Mouse (Mus musculus) c-Kit-negative CD71-positive TER-119-positive erythroid progenitor cells, embryonic 14.5 days (primary cell): ENCODE data around the gene Prss53.
A peak's percentile ranks its signal among the peaks of the same experiment; 100 is the strongest.
"Not testable (repeated sequence)": the region's sequence is repeated elsewhere in the genome, so short reads cannot be mapped to it uniquely, and the experiment has no call there.

Experiments used
- DNase-seq: peaks from one replicate; pipeline ENCODE4 v3.0.0-alpha.2; 2013; ENCODE audit warnings: low read depth, low spot score

Prss53 gene

DNA sequence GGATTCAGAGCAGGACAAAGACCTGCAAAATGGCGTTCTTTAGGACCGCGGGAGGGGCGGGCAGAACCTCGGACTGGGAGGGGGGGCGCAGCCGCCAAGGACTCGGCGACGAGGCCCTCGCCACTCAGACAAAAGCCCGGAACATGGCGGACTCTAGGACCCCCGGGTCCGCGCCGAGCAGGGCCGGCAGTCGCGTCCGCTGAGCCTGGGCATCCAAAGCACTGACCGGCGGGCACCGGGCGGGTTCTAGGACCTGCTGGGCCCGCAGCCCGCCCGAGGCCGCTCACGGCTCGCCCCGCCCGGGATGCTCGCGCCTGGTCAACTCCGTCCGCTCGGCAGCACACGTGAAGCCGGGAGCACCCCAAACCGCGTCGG lies 15.2 kb downstream of the Prss53 start:
- DNase-seq: peak; percentile 66

DNA sequence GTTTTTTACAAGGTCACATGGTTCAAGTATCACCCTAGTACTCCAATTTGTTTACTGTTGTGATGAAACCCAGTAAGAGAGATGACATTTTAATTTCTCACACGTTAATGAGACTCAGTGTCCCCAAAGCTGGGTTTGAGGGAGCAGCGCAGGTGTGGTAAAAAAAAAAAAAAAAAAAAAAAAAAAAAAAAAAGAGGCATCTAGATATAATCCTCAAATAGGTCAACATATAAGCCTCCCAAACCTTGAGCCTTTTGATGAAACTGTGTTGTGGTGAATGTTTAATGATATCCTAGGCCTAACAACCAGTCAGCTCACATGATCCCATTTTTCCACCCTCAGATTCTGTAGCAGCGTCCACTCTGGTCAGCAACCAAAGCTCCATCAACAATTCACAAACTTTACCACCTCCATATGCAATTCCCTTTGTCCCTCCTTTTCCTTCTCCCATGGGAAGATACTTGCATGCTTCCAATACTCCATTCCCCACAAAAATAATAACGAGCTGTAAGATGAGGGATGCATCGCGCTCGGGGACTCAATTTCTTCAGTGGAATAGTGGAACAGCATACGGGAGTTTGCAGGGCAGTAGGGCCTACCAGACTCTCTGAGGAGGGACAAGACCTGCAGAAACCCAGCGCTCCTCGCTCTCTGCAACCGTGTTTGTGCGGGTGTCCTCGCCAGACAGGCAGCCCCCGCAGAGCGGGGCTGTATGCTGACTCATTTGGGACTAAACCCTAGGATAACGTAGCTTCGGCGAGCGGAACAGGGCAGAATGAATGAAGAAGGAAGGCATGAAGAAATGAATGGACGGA lies 15.8 kb downstream of the Prss53 start:
- DNase-seq: no peak

DNA sequence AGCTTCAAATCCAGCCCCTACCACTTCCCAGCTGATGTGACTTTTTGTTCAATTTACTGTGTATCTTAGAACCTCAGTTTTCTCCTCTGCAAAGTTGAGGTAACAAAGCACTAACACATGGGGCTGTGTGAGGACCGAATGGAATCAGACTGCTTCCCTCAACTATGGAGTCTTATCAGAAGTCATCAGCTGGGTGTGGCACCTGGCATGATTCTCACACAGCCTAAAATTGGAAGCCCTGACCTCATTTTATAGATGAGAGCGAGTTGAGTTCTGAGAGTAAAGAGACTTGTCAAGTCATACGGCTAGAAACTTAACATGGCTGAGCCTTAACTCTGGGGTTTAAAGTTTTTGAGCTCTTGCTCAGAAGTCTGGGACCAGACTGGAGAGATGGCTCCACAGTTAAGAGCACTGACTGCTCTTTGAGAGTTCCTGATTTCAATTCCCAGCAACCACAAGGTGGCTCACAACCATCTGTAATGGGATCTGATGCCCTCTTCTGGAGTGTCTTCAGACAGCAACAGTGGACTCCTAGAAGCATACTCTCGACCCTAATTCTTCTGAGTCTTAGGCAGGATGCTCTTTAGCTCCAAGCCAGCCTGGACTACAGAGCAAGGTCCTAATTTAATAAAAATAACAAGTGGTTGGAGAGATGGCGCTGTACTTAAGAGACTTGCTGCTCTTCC lies 20.5 kb downstream of the Prss53 start:
- DNase-seq: no peak

DNA sequence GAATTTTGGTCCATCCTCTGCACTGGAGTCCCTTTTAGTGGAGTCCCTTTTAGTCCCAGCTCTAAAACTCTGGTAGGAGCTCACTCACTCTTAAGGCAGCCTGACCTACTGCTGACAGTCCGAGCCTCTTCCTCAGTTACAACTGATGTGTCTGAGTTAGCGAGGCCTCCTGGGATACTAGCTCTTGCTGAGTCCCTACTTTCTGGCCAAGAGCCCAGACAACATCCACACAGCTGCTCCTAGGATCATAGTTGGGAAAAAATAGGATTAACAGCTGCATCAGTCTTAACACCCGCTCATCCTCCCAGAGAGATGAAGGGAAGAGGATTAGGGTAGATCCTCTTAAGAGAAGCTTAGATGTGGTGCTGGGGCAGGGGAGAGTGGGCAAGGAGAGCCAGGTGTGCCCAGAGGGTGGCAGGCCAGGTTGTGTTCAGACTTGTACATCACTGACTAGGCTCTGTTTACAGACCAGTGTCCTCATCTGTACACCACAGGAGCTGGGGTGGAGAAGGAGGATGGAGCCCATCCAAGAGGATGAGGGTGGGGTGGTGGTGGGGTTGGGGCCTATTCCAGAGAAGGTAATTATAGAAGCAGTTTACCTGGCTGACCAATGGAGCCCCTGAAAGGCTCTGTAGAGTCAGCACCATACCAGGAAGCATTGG lies 21.5 kb downstream of the Prss53 start:
- no peak for DNase-seq

DNA sequence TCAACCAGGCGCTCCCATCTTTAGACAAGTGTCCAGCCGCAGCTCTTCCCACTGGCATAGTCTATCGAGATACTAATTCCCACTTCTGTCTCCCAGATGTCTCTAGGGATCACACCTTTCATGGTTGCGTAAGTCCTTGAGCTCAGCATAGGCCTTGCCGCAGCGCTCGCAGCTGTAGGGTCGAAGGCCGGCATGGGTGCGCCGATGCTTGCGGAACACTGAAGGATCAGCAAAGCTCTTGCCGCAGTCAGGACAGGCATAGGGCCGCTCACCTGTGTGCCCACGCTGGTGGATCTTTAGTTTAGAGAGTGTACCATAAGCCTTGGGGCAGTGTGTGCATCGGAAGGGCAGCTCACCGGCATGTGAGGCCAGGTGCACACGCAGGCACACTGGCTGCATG lies 23.1 kb downstream of the Prss53 start:
- no peak for DNase-seq

DNA sequence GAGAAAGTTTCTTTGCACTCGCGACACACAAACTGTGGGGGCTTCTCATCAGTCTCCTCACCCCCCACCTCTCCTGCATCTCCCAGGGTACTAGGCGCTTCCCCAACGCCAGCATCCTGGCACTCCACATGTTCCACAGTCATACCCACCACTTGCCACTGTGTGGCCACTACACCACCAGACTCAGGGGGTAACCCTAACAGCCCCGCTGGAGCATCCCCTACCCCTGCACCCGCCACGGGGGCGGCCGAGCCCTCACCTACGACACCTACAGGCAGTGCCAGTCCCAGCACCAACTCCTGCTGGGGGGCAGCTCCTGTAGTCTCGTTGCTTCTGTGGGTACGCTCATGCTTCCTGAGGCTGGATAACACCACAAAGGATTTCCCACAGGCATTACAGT lies 24.3 kb downstream of the Prss53 start:
- no peak for DNase-seq

DNA sequence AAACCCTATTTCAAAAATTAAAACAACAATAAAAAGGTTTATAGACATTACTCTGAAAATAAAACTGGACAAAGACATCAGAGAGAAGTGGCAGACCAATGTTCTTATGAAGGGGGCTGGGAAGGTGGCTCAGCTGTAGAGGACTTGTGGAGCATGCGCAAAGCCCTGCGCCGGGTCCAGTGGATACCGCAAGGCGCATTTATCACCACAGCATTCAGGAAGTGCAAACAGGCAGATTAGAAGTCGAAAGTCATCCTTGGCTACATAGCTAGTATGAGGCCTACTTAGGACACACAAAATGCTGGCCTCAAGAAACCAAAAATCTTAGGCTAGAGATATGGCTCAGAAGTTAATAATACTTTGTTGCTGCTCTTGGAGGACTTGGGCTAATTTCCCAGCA lies 32.5 kb downstream of the Prss53 start:
- DNase-seq: no peak

DNA sequence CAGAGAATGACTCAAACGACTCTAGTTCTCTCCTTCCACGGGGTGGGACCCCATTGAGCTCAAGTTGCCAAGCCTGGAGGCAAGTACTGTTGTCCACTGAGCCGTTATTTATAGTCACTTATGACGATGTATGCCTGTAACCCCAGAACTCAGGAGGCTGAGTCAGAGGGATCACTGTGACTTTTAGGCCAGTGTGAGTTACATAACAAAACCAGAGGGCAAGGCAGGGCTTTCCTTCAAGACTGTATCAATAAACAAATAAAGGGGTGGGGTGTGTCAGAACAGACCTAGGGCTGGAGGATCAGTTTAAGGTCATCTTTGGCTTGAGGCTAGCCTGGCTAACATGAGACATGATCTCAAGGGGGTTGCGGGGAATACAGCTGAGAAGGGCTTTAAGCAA lies 39.9 kb downstream of the Prss53 start:
- DNase-seq: no peak

DNA sequence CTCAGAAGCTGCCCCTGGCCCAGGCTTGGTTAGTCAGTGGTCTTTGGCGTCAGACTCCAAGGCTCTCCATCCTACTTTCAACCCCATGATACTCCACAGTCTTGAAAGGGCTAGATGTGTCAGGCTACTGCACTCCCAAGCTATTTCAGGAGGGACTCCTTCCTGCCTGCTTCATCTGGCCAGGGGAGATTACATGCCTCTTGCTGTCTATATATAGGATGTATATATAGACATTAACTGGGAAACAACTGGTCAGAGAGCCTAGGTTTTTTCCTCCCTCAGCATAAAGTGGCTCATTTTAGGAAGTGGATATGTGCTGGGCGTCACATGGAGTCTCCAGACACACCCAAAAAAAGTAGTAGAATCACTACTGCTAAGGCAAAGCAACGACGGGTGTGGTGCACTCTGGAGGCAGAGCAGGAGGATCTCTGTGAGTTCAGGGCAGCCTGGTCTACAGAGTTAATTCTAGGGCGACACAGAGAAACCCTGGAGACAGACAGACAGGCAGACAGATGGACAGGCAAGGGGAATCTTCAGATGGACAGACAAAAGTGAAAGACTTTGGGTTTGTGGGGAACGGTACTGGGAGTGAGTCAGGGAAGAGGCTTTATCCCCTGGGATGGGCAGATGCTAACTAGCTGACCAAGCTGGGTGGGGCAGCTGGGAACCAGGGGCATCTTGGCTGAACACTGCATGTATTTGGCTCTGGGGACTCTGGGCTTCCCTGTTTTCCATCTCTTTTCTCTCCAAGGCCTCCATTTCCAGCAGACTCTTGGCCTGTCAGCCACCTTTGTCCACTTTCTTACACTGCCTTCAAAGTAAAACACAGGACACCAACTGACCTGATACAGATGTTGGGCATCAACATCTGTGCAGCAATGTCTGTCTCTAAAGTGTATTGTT lies 40.5 kb downstream of the Prss53 start:
- DNase-seq: no peak

DNA sequence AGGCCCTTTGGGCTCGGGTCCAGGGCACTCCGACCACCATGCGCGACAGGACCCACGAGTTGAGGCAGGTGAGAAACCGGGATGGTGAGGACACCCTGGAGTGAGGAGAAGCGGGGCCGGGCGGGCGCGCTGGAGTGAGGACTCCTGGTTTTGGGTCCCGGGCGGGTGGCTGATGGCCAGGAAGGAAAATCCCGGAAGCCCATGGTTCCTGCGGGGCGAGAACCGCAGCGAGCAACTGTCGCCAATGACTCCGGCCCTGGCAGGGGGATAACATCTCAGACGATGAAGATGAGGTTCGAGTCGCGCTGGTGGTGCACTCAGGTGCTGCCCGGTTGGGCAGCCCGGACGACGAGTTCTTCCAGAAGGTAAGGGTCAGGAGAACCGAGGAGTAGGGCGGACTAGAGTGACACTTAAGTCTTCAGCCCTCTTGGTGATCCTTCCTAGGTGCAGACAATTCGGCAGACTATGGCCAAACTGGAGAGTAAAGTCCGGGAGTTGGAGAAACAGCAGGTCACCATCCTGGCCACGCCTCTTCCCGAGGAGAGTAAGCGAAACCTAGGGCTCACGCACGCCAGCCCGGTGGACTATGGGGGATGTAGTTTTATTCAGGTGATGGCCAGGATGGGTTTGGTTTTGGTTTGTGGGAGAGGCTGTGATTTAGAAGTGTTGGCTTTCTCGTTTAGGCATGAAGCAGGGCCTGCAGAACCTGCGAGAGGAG lies 48.6 kb downstream of the Prss53 start:
- DNase-seq: peak; percentile 64

DNA sequence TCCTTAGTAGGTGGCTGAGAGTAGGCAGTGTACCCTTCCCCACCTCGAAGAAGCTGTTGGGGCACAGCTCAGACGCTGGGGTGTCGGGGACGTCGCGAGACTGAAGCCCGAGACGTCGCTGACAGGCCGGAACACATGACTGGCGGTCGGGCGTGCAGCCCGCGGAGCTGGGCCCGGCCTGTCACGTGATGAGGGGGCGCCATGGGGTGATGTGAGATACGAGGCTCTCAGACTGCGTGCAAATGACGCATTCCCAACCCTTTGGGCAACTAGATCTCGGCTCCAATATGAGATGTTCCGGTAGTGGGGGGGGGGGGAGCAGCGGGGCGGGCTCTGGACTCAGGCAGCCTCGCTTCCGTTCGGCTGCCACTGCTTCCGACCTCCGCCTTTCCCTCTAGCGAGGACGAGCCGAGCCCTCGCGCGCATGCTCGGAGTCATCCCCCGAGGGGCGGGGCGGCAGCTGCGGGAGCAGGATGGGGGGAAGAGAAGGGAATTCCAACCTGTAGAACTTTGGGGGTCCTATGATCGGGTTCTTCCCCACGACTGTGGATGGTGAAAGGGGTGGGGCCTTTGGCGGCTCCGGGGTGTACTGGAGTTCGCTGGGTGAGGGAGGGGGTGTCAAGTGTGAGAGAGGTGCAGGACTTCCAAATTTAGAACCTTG lies 49.3 kb downstream of the Prss53 start:
- peak; percentile 60 for DNase-seq

DNA sequence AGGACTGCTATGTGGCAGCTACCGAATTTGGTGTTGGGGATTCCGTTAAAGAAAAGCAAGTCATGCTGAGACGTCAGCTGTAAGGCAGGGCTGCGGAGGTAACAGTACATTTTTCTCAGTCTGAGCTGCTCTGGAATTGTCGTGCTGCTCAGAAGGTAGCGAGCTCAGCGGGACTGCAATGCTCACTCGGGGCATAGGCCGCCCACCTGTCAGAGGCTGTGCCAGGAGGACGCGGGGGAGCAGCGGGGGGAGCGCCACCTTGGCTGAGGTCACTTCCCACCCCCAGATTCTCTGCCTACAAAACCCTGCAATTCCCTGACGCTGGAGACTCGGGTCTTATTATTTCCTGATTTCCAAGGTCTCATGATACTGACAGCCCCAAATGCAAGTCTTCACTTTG lies 49.9 kb downstream of the Prss53 start:
- DNase-seq: peak; percentile 6

DNA sequence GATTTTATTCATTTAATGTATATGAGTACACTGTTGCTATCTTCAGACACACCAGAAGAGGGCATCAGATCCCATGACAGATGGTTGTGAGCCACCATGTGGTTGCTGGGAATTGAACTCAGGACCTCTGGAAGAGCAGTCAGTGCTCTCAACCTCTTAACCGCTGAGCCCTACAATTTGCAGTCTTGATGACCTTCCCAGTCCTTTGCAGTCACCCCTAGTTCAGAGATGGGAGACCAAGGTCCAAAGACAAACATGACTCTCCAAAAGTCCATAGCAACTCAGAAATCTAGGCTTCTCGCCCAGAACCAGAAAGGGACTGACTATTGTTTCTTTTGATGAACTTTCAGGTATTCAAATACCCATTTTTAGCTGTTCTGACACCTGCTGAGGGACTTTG lies 50.7 kb downstream of the Prss53 start:
- not testable (repeated sequence) for DNase-seq

DNA sequence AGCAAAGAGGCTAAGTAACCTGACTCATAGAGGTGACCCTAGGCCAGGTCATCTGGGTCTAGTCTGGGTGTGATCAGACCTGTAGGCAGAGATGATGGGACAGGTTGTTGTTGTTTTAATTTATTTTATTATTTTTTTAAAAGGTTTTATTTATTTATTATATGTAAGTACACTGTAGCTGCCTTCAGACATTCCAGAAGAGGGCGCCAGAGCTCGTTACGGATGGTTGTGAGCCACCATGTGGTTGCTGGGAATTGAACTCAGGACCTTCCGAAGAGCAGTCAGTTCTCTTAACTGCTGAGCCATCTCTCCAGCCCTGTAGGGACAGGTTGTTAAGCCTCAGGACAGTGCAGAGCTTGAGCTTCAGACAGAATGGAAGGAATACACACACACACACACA lies 52.9 kb downstream of the Prss53 start:
- not testable (repeated sequence) for DNase-seq

DNA sequence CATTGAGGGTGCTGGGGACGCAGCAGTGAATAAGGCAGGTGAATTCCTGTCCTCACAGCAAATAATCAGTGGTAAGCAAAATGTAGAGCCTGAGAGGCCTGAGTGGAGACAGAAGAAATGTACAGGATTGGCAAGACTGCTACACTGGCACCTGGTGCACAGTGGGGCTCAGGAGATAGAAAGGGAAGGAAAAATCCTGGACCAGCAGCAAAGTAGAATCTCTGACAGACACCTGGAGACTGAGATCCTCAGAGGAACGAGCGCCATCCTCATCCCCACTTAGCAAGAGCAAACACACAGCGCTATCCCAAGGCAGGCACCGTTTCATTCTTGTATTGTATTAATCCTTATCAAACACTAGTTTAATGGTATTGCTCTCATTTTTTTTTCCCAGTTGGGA lies 53.3 kb downstream of the Prss53 start:
- DNase-seq: no peak
